ENCODE assay signal across 8 mouse cellular contexts in the genomic region with DNA sequence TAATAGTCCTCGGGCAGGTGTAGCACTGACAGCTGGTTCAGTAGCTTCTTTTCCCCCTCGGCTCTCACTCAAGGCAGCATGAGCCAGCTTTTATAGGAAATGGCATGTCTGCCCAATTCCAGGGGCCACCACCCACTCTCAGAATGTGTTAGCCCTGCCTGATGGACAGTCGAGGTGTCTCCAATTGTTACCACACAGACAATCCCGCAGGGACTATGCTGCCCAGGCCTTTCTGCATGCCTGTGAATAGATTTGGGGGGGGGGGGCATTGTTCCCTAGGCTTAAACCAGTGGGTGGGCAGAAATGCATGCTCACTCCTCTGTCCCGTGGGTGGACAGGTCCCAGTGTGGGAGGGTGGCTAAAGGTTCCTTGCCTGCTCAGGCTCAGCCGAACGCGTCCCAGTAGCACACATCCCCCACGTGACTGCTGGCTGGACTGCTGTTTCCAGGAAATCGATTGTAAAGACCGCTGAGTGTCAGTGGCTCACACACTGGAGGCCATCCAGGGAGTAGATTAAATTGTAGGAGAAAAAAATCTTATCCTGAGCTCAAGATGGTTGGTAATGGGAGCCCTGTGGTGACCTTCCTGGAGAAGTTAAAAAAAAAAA. TPM values are rescaled to one million over a fixed set of nuclear protein-coding genes. Genes with fewer than 3 reads are reported as not detected.
DNase-seq lines count a peak whose midpoint lies in the region; ATAC-seq lines count a peak whose summit lies in the region.

No protein-coding gene starts in this region.

- no peaks in the 10 kb centered on the region for H3K36me3 ChIP-seq in heart, embryonic 10.5 days
- H3K36me3 ChIP-seq in midbrain, embryonic 10.5 days, result no peaks in the 10 kb centered on the region

- DNase-seq in kidney, adult 11 months, result peak; percentile 52
- no peak for DNase-seq in kidney, adult 9 months
- DNase-seq in heart, embryonic 10.5 days (ENCODE audit: low spot score), result no peak
- DNase-seq in kidney, postnatal 10 days, result peak; percentile 73
- DNase-seq in midbrain, embryonic 10.5 days (ENCODE audit: low spot score), result peak; percentile 47
- DNase-seq in layer of hippocampus, adult 8-10 months (ENCODE audit: low spot score in 2 of 2), result no peak
- DNase-seq in layer of hippocampus, adult 18-20 months (ENCODE audit: low spot score in 2 of 2), result no peak

- no peaks in the 10 kb centered on the region for H3K9me3 ChIP-seq in heart, embryonic 10.5 days
- no peaks in the 10 kb centered on the region for H3K9me3 ChIP-seq in midbrain, embryonic 10.5 days (replicated peaks)

- H3K27ac ChIP-seq in heart, embryonic 10.5 days, result peak overlapping the region; percentile 56
- peak overlapping the region; percentile 81 for H3K27ac ChIP-seq in midbrain, embryonic 10.5 days (replicated peaks)

- ATAC-seq in megakaryocyte progenitor cell, adult 5-6 weeks (replicated peaks; ENCODE audit: poor library complexity), result no peak

- no peak overlapping the region for H3K4me3 ChIP-seq in heart, embryonic 10.5 days
- peak overlapping the region; percentile 29; the same call in 1 of the 2 replicates for H3K4me3 ChIP-seq in midbrain, embryonic 10.5 days

- peaks cover 24% of the 10 kb centered on the region for H3K4me1 ChIP-seq in heart, embryonic 10.5 days
- H3K4me1 ChIP-seq in midbrain, embryonic 10.5 days, result peaks cover 64% of the 10 kb centered on the region

- WGBS in heart, embryonic 10.5 days, result 40% methylated on average over 11 of the region's 11 CpGs
- 28% methylated on average over 11 of the region's 11 CpGs for WGBS in midbrain, embryonic 10.5 days

- H3K27me3 ChIP-seq in heart, embryonic 10.5 days (ENCODE audit: insufficient read depth, poor library complexity, severe bottlenecking), result 0 out of 2 replicates have a peak, but pooled peaks cover 9% of the 10 kb centered on the region
- peaks cover 20% of the 10 kb centered on the region for H3K27me3 ChIP-seq in midbrain, embryonic 10.5 days (ENCODE audit: low read depth, poor library complexity, severe bottlenecking)

RNA-seq across cellular contexts. Expression of gene Cipc, which starts 28.4 kb away (rescaled TPM):
- 26.7 and 33.8 TPM in 2 replicates for polyA plus RNA-seq in heart, embryonic 10.5 days (2016; fragmentation: Nextera tagmentation; extraction: Ambion mirVana)
- polyA plus RNA-seq in midbrain, embryonic 10.5 days (2016; fragmentation: Nextera tagmentation; extraction: Ambion mirVana), result 33.2 and 35.5 TPM in 2 replicates
- 16.7 and 22.0 TPM in 2 replicates for total RNA-seq in megakaryocyte progenitor cell, adult 5-6 weeks (2015)
- total RNA-seq in megakaryocyte progenitor cell, adult 5-6 weeks (2017), result 17.6 and 23.7 TPM in 2 replicates
- 10 to 100 TPM; 70.7 to 89.0 (median 86.1) TPM for total RNA-seq in layer of hippocampus, adult 8-10 months (2022)
- total RNA-seq in layer of hippocampus, adult 18-20 months (2021), result 10 to 100 TPM; 72.9 to 75.1 TPM

RNA-seq across cellular contexts. Expression of gene Irf2bpl, which starts 33.9 kb away (rescaled TPM):
- 28.7 and 35.3 TPM in 2 replicates for polyA plus RNA-seq in heart, embryonic 10.5 days (2016; fragmentation: Nextera tagmentation; extraction: Ambion mirVana)
- 28.6 and 39.6 TPM in 2 replicates for polyA plus RNA-seq in midbrain, embryonic 10.5 days (2016; fragmentation: Nextera tagmentation; extraction: Ambion mirVana)
- 1.4 and 1.8 TPM in 2 replicates for total RNA-seq in megakaryocyte progenitor cell, adult 5-6 weeks (2015)
- total RNA-seq in megakaryocyte progenitor cell, adult 5-6 weeks (2017), result 1.6 and 1.7 TPM in 2 replicates
- total RNA-seq in layer of hippocampus, adult 8-10 months (2022), result 10 to 100 TPM; 61.7 to 72.0 (median 66.8) TPM
- total RNA-seq in layer of hippocampus, adult 18-20 months (2021), result 10 to 100 TPM; 76.4 to 76.9 TPM

Comparison
In these comparisons a context has a peak if more than half of its experiments do, and no peak if none do; other contexts are left out.
1. DNase-seq: peak in kidney, adult 11 months (single experiment), kidney, postnatal 10 days (single experiment) and midbrain, embryonic 10.5 days (single experiment); none in kidney, adult 9 months (single experiment), heart, embryonic 10.5 days (single experiment), layer of hippocampus, adult 8-10 months (0 of 2) and layer of hippocampus, adult 18-20 months (0 of 2).
2. RNA of gene Irf2bpl, which starts 33.9 kb away (total RNA-seq): 76.4 to 76.9 TPM in layer of hippocampus, adult 18-20 months and 61.7 to 72.0 TPM in layer of hippocampus, adult 8-10 months; 1.4 to 1.8 TPM in megakaryocyte progenitor cell, adult 5-6 weeks; every median in the first group is over 10 times any median in the second.